Mouse (Mus musculus): ENCODE measurements around the gene Tmem175.

DNA sequence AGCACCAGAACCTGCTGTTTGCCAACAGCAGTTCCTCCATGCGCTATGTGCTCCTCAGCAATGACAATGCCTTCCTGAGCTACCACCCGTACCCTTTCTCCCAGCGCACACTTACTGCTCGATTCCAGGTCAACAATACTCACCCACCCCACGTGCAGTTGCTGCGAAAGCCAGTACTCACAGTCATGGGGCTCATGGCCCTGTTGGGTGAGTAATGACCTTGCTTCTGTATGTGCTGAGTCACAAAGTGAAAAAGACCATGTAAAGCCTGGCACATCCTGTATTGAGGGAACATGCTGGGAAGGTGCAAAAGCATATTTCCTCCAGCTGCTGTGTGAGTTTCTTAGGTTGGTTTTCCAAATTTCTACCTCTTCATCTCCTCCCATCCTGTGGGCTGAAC, 51.3 kb downstream of the Tmem175 start:
- TF ChIP-seq POLR2A (IDR thresholded peaks at IDR 0.05; ENCODE audit: low read depth, low read length) (no peak), CTCF (conservative IDR thresholded peaks at IDR 0.05; ENCODE audit: insufficient read depth, insufficient read length, low read depth, low read length) (no peak)
